Mouse (Mus musculus) heart, postnatal 14 days (tissue): Measurements from ENCODE around the gene Stfa2. TPM values are rescaled to one million over a fixed set of nuclear protein-coding genes. Genes with fewer than 3 reads are reported as not detected.
"Not testable (repeated sequence)": the region's sequence is repeated elsewhere in the genome, so short reads cannot be mapped to it uniquely, and the experiment has no call there.

ENCODE experiments used
- DNase-seq, 2 experiments: peaks; one replicate each; pipeline ENCODE4 v3.0.0; 2021 to 2022
- intact Hi-C: fragments of 180-260 bp; cut with DNase I; formaldehyde crosslinking; loops from one replicate; pipeline ENCODE4 v1.15.1; 2025
- long read RNA-seq, 2 experiments: library from polyadenylated mRNA; stranded (forward); transcript quantifications; one replicate each; pipeline ENCODE4 v2.0.0; 2021
- total RNA-seq, 2 experiments: library from RNA; stranded (reverse); gene quantifications; 2 replicates each; pipeline ENCODE4 v1.2.3; 2021

The Stfa2 gene
- not detected for total RNA-seq
- long read RNA-seq, experiment 1, result 0 reads
- long read RNA-seq, experiment 2, result 0 reads

DNA sequence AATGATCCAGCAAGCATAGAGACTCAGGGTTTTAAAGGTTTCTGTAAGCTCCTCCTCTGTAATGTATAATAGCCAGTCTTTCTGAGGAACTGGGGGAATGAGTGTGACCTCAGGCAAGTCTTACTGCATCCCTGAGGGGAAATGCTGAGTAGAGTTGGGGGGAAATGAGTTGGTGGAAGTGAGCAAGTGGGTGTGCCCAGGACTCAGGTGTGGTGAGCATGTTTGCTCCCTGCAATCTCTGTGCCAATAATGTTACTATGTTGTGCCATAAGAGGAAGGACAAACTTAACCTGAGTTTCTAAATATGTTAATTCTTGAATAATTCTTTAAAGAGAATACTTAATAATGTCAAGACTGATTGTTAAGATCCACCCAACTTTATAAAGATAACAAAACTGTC, at the start of gene Stfa2:
TSS of gene Stfa2 (minus strand) at position 101 of the 400 bp plus-strand sequence.
- intact Hi-C loops, result no loop called here
- DNase-seq, result no peak

GRCm38 (mm10) chr16:36455342-36455802, 47.1 kb upstream of the Stfa2 start, which contains the start of gene Stfa3:
Stfa3 (minus strand) TSS chr16:36455392.
- DNase-seq, result no peak
- intact Hi-C loops, result no loop called here

DNA sequence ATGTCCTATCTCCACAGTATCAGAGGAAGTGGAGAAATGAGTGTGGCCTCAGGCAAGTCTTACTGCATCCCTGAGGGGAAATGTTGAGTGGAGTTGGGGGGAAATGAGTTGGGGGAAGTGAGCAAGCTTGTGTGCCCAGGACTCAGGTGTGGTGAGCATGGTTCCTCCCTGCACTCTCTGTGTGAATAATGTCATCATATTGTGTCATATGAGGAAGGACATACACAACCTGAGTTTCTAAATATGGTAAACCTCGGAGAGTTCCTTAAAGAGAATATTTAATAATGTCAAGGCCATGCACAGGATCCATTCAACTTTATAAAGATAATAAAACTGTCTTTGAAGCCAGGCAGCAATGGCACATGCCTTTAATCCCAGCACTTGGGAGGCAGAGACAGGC, 12.7 kb upstream of the Stfa2 start:
- DNase-seq, intact Hi-C loops: not testable (repeated sequence)

DNA sequence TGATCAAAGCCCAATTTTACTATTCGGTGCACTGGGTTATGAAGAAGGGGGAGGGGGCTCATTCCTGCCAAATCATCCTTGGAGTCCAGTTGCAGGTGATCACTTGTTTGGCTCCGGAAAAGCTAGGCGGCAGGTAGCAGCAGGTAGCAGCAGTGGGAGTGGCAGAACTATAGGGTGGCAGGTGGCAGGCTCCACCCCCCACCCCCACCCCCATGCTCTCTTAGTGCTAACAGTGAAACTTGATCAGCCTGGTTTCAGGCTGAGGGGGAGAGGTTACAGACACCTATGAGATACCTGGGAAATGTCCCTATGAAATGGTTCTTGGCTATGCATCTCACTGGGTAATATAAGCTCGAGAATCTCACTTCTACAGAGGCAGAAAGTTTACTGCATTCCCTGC, 19.2 kb downstream of the Stfa2 start:
- intact Hi-C loops, result no loop called here
- DNase-seq, result no peak

DNA sequence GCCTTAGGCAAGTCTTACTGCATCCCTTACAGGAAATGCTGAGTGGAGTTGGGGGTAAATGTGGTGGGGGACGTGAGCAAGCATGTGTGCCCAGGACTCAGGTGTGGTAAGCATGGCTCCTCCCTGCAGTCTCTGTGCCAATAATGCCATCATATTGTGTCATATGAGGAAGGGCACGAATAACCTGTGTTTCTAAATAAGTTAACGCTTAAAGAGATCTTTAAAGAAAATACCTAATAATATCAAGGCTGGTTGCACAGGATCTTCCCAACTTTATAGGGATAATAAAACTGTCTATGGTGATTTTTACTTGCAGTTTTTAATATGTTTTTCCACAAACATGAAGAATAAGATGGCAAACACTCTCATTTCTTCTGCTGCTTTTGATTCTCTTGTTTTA, 40.6 kb downstream of the Stfa2 start, which contains the start of gene BC100530:
TSS of gene BC100530 (minus strand) at position 101 of the 400 bp plus-strand sequence.
- intact Hi-C loops, DNase-seq: not testable (repeated sequence)

Other genes with a start within 250 kb of the Stfa2 start
- not detected for gene Gm5483, start 224.2 kb downstream of the Stfa2 start, total RNA-seq
- not detected for gene Gm5416, start 198.1 kb downstream of the Stfa2 start, total RNA-seq
- not detected for gene 2010005H15Rik, start 187.0 kb downstream of the Stfa2 start, total RNA-seq
- gene Stfa1, start 131.5 kb downstream of the Stfa2 start, total RNA-seq, result not detected
- gene BC117090, start 74.1 kb downstream of the Stfa2 start, total RNA-seq, result not detected
- not detected for gene BC100530, start 40.7 kb downstream of the Stfa2 start, total RNA-seq
- gene Stfa3, start 46.9 kb upstream of the Stfa2 start, total RNA-seq, result not detected
- not detected for gene Casr, start 153.7 kb upstream of the Stfa2 start, total RNA-seq